Mouse (Mus musculus) neural tube, embryonic 11.5 days (tissue): ENCODE measurements around the gene Ak5. TPM values are rescaled to one million over a fixed set of nuclear protein-coding genes. Genes with fewer than 3 reads are reported as not detected.
"Not testable (repeated sequence)": the region's sequence is repeated elsewhere in the genome, so short reads cannot be mapped to it uniquely, and the experiment has no call there.

Experiments used
- ATAC-seq: fragments of 200-750 bp; cut with Nextera tagmentation; 2 replicates; pipeline ENCODE4 v1.8.0; 2017; ENCODE audit warnings: moderate number of reproducible peaks, mild to moderate bottlenecking, moderate TSS enrichment, moderate library complexity; ENCODE audit not compliant: insufficient read depth, low FRiP score, low TSS enrichment
- DNase-seq: peaks from one replicate; pipeline ENCODE4 v3.0.0-alpha.2; 2015; ENCODE audit warnings: low spot score
- H3K27ac ChIP-seq: fragments of 300-500 bp; sonication (generic); 2 replicates; pipeline ENCODE4 v1.5.1; 2014; ENCODE audit warnings: low read depth, mild to moderate bottlenecking, low read length
- H3K27me3 ChIP-seq: fragments of 300-500 bp; sonication (generic); 2 replicates; pipeline ENCODE4 v1.6.1; 2014; ENCODE audit warnings: mild to moderate bottlenecking, low read length, mixed read lengths; ENCODE audit not compliant: control insufficient read depth, insufficient read depth
- H3K36me3 ChIP-seq: fragments of 300-500 bp; sonication (generic); 2 replicates; pipeline ENCODE4 v1.6.1; 2014; ENCODE audit warnings: mild to moderate bottlenecking, low read length, moderate library complexity, mixed read lengths; ENCODE audit not compliant: control insufficient read depth, insufficient read depth
- H3K4me1 ChIP-seq: fragments of 300-500 bp; sonication (generic); 2 replicates; pipeline ENCODE4 v1.6.1; 2014; ENCODE audit warnings: low read length, mixed read lengths; ENCODE audit not compliant: control insufficient read depth, insufficient read depth
- H3K4me2 ChIP-seq: fragments of 300-500 bp; sonication (generic); 2 replicates; pipeline ENCODE4 v1.6.1; 2014; ENCODE audit warnings: low read depth, mild to moderate bottlenecking, moderate library complexity
- H3K4me3 ChIP-seq: fragments of 300-500 bp; sonication (generic); 2 replicates; pipeline ENCODE4 v1.5.1; 2014; ENCODE audit warnings: low read depth, low read length
- H3K9ac ChIP-seq: fragments of 300-500 bp; sonication (generic); 2 replicates; pipeline ENCODE4 v1.6.1; 2014; ENCODE audit warnings: mild to moderate bottlenecking, low read length
- H3K9me3 ChIP-seq: fragments of 300-500 bp; sonication (generic); 2 replicates; pipeline ENCODE4 v1.6.1; 2016; ENCODE audit warnings: low read length; ENCODE audit not compliant: control insufficient read depth
- WGBS: fragments of 180-500 bp; shearing (Covaris S2); extraction: QIAGEN DNeasy Blood & Tissue Kit; methylation state at CpG from one replicate; pipeline ENCODE4 v1.1.7; 2014; 5-methylcytosine and 5-hydroxymethylcytosine counted together
- polyA plus RNA-seq: library from polyadenylated mRNA; unstranded; fragments of >200 nt; fragmentation: Nextera tagmentation; extraction: Ambion mirVana; gene quantifications from 2 replicates; pipeline ENCODE4 v1.2.1, GENCODE M21; 2014

Ak5 gene
- polyA plus RNA-seq, 1 experiment from 2014 or later, result 1.4 TPM

DNA sequence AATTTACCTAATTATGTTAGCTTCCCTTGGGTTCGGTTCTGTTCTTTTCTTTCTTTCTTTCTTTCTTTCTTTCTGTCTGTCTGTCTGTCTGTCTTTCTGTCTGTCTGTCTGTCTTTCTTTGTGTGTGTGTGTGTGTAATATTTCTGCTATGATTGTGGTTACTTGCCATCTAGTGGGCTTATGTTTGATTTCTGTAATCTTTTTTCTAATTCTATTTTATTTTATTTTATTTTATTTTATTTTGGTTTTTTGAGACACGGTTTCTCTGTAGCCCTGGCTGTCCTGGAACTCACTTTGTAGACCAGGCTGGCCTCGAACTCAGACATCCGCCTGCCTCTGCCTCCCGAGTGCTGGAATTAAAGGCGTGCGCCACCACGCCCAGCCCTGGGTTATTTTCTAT is 33.4 kb upstream of the Ak5 start:
- H3K36me3 ChIP-seq, DNase-seq, H3K27me3 ChIP-seq, H3K4me1 ChIP-seq, H3K4me3 ChIP-seq, ATAC-seq, H3K4me2 ChIP-seq, H3K9me3 ChIP-seq, H3K9ac ChIP-seq, H3K27ac ChIP-seq: not testable (repeated sequence)
- WGBS, result 93% methylated on average over 8 of the region's 8 CpGs

DNA sequence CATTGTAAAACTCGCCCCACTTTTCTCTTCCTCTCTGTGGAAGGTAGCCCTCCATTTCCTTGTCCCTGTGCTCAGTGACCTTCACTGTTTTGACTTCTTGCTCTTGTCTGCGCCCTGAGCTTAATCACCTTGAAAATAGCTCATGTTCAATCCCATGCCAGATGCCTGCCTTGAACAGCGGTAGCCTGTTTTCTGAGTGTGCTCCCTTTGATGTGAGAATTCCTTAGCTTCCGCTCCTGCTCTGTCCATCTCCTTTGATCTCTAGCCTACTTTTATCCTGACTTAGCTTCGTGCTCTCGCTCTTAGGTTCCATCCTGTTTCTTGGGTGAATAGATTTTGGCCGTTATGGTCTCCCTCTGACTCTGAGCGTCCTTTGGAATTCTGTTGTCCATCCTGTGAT is 31.1 kb upstream of the Ak5 start:
- H3K9me3 ChIP-seq, result no peaks in the 10 kb centered on the region
- no peaks in the 10 kb centered on the region for H3K27me3 ChIP-seq
- ATAC-seq (no peak), DNase-seq (no peak)
- no peak overlapping the region for H3K27ac ChIP-seq
- 64% methylated on average over 8 of the region's 8 CpGs for WGBS
- no peak overlapping the region for H3K4me2 ChIP-seq
- H3K4me1 ChIP-seq, result no peaks in the 10 kb centered on the region
- no peak overlapping the region for H3K4me3 ChIP-seq
- H3K36me3 ChIP-seq, result no peaks in the 10 kb centered on the region
- no peak overlapping the region for H3K9ac ChIP-seq

DNA sequence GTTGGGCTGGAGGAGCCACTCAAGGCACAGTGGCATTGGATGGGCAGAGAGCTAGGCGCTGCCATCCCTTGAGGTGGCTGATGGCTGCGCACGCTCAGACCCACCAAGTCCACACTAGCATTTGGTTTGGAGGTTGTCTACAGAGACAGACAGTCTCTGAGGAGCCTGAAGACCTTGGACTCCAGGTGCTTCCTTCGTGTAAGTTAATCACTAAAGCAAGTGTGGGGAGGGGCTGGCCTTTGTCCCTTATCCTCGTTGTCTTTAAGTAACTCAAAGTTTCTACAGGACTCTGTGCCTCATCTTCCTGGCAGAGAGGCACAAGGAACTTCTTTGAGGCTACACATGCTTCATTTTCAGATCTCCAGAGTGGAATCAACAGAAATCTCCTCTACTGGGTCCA is 29.9 kb upstream of the Ak5 start:
- no peaks in the 10 kb centered on the region for H3K27me3 ChIP-seq
- no peak overlapping the region for H3K4me3 ChIP-seq
- WGBS, result 88% methylated on average over 5 of the region's 5 CpGs
- H3K4me2 ChIP-seq, result no peak overlapping the region
- H3K4me1 ChIP-seq, result no peaks in the 10 kb centered on the region
- no peaks in the 10 kb centered on the region for H3K36me3 ChIP-seq
- no peak for ATAC-seq
- H3K9me3 ChIP-seq, result no peaks in the 10 kb centered on the region
- no peak for DNase-seq
- H3K9ac ChIP-seq, result no peak overlapping the region
- H3K27ac ChIP-seq, result no peak overlapping the region

DNA sequence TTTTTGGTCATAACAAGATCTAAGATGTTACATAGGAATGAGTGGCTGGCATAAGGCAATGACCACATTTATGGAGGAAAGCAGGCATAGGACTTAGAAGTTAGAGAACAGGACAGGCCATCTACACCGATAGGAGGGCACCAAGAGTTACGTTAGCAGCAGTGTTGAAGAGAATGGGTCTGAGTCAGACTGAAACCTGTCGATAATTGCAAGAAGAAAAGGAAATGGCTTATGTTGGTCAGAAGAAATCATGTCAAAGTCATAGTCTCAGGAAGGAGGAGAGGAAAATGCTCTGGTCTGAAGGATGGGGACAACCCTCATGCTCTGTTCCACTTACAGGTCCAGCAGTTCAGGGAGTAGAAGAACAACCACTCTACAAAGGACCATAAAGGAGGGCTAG is 26.8 kb upstream of the Ak5 start:
- ATAC-seq (no peak), DNase-seq (no peak)
- H3K27me3 ChIP-seq, result no peaks in the 10 kb centered on the region
- H3K9ac ChIP-seq, result no peak overlapping the region
- H3K27ac ChIP-seq, result no peak overlapping the region
- no peaks in the 10 kb centered on the region for H3K36me3 ChIP-seq
- H3K4me1 ChIP-seq, result no peaks in the 10 kb centered on the region
- no peak overlapping the region for H3K4me3 ChIP-seq
- no peaks in the 10 kb centered on the region for H3K9me3 ChIP-seq
- no peak overlapping the region for H3K4me2 ChIP-seq
- 86% methylated on average over 3 of the region's 3 CpGs for WGBS

DNA sequence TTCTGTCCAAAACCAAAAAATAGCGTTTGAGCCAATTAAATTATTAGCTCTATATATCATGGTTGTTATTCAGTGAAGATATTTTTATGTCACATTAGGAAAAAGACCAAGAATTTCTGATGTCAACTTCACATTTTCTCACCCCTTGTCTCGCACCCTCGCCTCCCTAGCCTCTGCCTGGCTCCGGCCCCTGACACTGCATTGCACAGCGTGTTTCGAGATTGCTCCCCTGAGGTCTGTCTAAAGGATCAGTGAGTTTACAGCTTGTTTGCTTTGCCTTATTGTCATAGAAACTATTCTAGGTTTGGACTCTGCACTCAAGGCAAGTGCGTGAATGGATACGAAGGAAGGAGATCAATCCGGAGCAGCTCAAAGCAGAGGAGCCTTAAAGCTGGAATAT is 20.9 kb upstream of the Ak5 start:
- Histone ChIP-seq H3K27ac (no peak overlapping the region), H3K4me3 (no peak overlapping the region), H3K4me1 (no peaks in the 10 kb centered on the region), H3K36me3 (no peaks in the 10 kb centered on the region), H3K9me3 (no peaks in the 10 kb centered on the region), H3K27me3 (no peaks in the 10 kb centered on the region), H3K9ac (no peak overlapping the region), H3K4me2 (no peak overlapping the region)
- WGBS, result 81% methylated on average over 9 of the region's 9 CpGs
- no peak for DNase-seq
- no peak for ATAC-seq

DNA sequence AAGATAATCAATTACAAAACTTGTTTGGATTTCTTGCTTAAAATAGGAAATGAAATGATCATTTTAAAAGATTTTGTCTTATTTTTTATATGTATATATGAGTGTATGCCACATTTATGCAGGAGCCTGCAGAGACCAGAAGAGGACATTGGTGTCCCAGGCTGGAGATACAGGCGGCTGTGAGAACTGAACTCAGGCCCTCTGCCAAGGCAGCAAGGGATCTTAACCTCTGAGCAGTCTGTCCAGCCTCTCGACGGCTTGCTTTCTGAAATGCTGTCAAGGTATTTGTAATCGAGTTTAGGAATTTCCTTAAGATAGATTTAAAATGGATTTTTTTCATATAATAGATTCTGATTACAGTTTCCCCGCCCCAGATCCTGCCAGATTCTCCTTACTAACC is 20.4 kb upstream of the Ak5 start:
- DNase-seq (no peak), ATAC-seq (no peak)
- Histone ChIP-seq H3K4me2 (no peak overlapping the region), H3K27me3 (no peaks in the 10 kb centered on the region), H3K4me3 (no peak overlapping the region), H3K27ac (no peak overlapping the region), H3K4me1 (no peaks in the 10 kb centered on the region), H3K9me3 (no peaks in the 10 kb centered on the region), H3K36me3 (no peaks in the 10 kb centered on the region), H3K9ac (no peak overlapping the region)
- 89% methylated on average over 5 of the region's 5 CpGs for WGBS

DNA sequence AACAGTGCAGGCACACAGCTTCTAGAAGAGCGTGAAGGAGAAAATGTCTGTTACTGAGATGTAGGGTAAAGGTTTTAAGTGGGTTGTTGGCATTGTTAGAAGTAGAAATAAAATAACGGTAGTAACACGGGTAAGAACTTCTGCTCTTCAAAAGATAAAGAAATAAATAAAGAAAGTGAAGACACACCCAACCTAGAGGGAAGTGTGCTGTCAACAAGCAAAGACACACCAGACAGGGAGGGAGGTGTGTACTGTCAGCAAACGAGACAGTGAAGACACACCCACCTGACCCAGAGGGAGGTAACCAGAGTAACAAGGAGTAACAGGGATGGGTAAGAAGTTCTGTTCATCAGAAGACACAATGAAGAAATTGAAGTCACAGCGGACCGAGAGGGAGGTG is 6.5 kb upstream of the Ak5 start:
- H3K4me1 ChIP-seq, result no peaks in the 10 kb centered on the region
- WGBS, result 78% methylated on average over 6 of the region's 6 CpGs
- no peaks in the 10 kb centered on the region for H3K27me3 ChIP-seq
- H3K4me3 ChIP-seq, result no peak overlapping the region
- no peak overlapping the region for H3K27ac ChIP-seq
- H3K36me3 ChIP-seq, result no peaks in the 10 kb centered on the region
- DNase-seq, result no peak
- H3K9ac ChIP-seq, result no peak overlapping the region
- no peak overlapping the region for H3K4me2 ChIP-seq
- no peak for ATAC-seq
- no peaks in the 10 kb centered on the region for H3K9me3 ChIP-seq

DNA sequence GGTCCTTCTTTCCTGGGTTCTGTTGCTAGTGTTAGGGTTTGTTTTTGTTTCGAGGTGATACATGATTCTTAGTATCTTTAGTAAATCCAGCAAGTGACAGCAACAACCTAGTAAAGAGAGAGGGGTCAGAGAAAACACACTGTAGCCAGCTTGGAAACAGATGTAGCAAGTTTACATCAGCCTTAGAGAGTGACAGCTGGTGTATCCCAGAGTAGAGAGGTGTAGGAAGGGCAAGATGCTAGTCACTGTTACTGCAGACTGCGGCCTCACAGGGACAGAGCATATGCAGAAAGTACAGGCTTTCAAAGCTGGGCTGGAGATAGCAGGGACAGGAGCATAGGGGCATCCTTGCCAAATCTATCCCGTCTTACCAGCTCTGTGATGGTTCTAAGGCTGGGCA is 1.6 kb upstream of the Ak5 start:
- Histone ChIP-seq H3K9me3 (no peaks in the 10 kb centered on the region), H3K9ac (no peak overlapping the region), H3K27me3 (peaks cover 19% of the 10 kb centered on the region), H3K27ac (no peak overlapping the region), H3K4me2 (no peak overlapping the region), H3K36me3 (no peaks in the 10 kb centered on the region), H3K4me1 (no peaks in the 10 kb centered on the region), H3K4me3 (no peak overlapping the region)
- no peak for DNase-seq
- ATAC-seq, result no peak
- WGBS, result 84% methylated on average over 3 of the region's 3 CpGs

DNA sequence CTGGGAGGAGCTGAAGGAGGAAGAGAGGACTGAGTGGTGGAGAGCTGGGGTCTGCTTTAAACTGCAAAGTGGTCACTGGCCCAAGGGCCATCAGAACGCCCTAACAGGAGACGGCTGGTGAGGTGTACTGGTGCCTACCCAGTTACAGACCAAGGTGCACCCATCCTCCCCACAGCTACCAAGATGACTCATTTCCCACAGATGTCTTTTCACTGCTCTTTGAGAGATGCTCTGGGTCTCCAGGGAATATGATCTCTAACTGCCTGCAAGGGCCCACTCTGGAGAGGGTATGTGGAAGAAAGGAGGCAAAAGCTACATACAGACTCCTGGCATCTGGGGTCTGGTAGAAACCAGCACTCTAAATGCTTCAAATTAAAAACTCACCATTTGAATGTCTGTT is 633 bp upstream of the Ak5 start:
- Histone ChIP-seq H3K9me3 (no peaks in the 10 kb centered on the region), H3K9ac (no peak overlapping the region), H3K36me3 (no peaks in the 10 kb centered on the region), H3K4me2 (no peak overlapping the region), H3K4me1 (no peaks in the 10 kb centered on the region), H3K27ac (no peak overlapping the region), H3K4me3 (no peak overlapping the region), H3K27me3 (peaks cover 19% of the 10 kb centered on the region)
- ATAC-seq (no peak), DNase-seq (no peak)
- 64% methylated on average over 2 of the region's 2 CpGs for WGBS
